Mouse (Mus musculus) megakaryocyte, embryonic 14.5 days (primary cell): Measurements from ENCODE around the gene Polr1e.

Experiments used
- FLI1 ChIP-seq: IDR thresholded peaks from 2 replicates; pipeline ENCODE4 v1.6.1; 2012; ENCODE audit warnings: low read length, inconsistent platforms, mixed read lengths
- GATA1 ChIP-seq: IDR thresholded peaks from 3 replicates; pipeline ENCODE4 v1.6.1; 2012; ENCODE audit warnings: mixed read lengths, low read length, inconsistent platforms, borderline replicate concordance

- TF ChIP-seq FLI1, result no peak
- no peak for TF ChIP-seq GATA1
Measured at GRCm38 (mm10) chr4:45047286-45047887, 29.0 kb downstream of the Polr1e start.
